Mouse (Mus musculus): Measurements from ENCODE around the gene Thsd4. TPM values are rescaled to one million over a fixed set of nuclear protein-coding genes. Genes with fewer than 3 reads are reported as not detected.

Gene Thsd4
- 24.9 and 38.7 TPM in 2 replicates for polyA plus RNA-seq (2014; fragmentation: Nextera tagmentation; extraction: Ambion mirVana)

DNA sequence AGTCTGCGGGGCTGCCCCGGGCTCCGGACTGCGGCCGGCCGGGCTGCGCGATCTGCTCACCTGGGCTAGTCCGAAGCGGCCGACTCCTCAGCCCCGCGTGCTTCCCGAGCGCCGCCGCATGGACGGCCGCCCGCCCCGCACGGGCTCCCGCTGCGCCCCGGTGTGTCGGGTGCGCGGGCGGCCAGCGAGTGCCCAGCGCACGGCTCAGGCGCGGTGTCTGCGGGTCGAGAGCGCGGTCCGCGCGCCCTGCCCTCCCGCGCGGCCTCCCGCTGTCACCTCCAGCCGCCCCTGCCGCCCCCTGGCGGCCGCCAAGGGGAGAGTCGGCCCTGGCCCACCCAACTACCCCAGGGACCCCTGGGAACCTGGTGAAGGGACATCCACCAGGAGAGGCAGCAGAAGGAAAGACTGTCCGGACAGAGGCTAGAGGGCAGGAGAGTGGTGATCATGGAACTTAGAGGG lies at the start of gene Thsd4:
Thsd4 (minus strand) TSS at position 241 of the 459 bp plus-strand sequence.
- H3K4me2 ChIP-seq (replicated peaks; ENCODE audit: low read depth, low read length), result peak within 1 kb of the TSS; percentile 92
- WGBS, result under 1% methylated on average over 44 of the region's 51 CpGs

DNA sequence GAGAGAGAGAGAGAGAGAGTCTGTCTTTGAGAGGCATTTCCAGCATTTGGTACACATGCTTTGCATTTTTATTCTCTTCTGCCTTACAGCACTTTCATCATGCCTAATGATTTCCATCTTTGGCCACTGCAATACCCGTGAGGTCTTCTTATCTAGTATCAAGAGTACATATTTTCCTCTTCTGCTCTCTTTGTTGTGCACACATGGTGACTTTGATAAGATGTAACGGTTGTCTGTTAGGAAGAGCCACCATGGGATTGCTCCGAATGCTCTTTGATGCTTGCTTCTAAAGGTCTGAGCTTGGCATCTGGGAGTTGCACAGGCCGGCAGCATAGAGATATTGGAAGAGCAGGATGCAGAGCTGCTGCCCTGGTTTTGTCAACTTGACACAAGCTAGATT lies 49.2 kb upstream of the Thsd4 start:
- WGBS, result 90% methylated on average over 4 of the region's 4 CpGs
- H3K27me3 ChIP-seq (ENCODE audit: control insufficient read depth, insufficient read depth, low read length), result no peaks in the 10 kb centered on the region
- H3K36me3 ChIP-seq (ENCODE audit: control insufficient read depth, insufficient read depth, low read length), result no peaks in the 10 kb centered on the region
- no peaks in the 10 kb centered on the region for H3K4me1 ChIP-seq (ENCODE audit: control insufficient read depth, insufficient read depth, low read length)
- H3K27ac ChIP-seq (ENCODE audit: low read depth, low read length), result no peak overlapping the region
- ATAC-seq (ENCODE audit: low FRiP score, low TSS enrichment), result no peak
- H3K4me3 ChIP-seq (ENCODE audit: low read length), result no peak overlapping the region
- no peak overlapping the region for H3K4me2 ChIP-seq (replicated peaks; ENCODE audit: low read depth, low read length)
- no peak overlapping the region for H3K9ac ChIP-seq (ENCODE audit: low read depth, low read length)
- peaks cover 3% of the 10 kb centered on the region; the same call in 1 of the 2 replicates for H3K9me3 ChIP-seq (ENCODE audit: control insufficient read depth, low read length)

More for the DNA sequence above, at the start of gene Thsd4:
- Histone ChIP-seq H3K27ac (ENCODE audit: low read depth, low read length) (peak within 1 kb of the TSS; percentile 42; the same call in 1 of the 2 replicates), H3K36me3 (ENCODE audit: control insufficient read depth, insufficient read depth, low read length) (no peaks in the 10 kb centered on the region), H3K4me1 (ENCODE audit: control insufficient read depth, insufficient read depth, low read length) (peaks cover 47% of the 10 kb centered on the region), H3K9me3 (ENCODE audit: control insufficient read depth, low read length) (no peaks in the 10 kb centered on the region), H3K27me3 (ENCODE audit: control insufficient read depth, insufficient read depth, low read length) (no peaks in the 10 kb centered on the region), H3K9ac (ENCODE audit: low read depth, low read length) (peak within 1 kb of the TSS; percentile 86), H3K4me3 (ENCODE audit: low read length) (peak within 1 kb of the TSS; percentile 75)
- ATAC-seq (ENCODE audit: low FRiP score, low TSS enrichment), result peak; percentile 59

DNA sequence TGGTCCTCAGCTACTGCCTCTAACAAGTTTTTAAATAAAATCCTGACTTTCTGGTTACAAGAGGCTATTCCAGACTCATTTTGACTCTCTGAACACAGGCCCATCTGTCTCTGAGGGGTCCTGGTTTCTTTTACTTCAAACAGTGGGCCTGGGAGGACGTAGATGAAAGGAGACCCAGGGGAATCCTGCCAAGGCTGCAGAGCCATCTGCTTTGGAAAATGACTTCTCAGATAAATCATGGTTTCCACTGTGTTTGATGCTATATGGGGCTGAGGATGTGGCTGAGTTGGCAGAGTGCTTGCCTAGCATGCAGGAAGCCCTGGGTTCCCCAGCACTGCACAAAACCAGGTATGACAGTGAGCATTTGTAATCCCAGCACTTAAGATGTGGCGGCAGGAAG lies 47.5 kb upstream of the Thsd4 start:
- ATAC-seq (ENCODE audit: low FRiP score, low TSS enrichment), result no peak
- no peaks in the 10 kb centered on the region for H3K36me3 ChIP-seq (ENCODE audit: control insufficient read depth, insufficient read depth, low read length)
- no peaks in the 10 kb centered on the region for H3K27me3 ChIP-seq (ENCODE audit: control insufficient read depth, insufficient read depth, low read length)
- no peak overlapping the region for H3K4me2 ChIP-seq (replicated peaks; ENCODE audit: low read depth, low read length)
- H3K4me1 ChIP-seq (ENCODE audit: control insufficient read depth, insufficient read depth, low read length), result no peaks in the 10 kb centered on the region
- no peak overlapping the region for H3K27ac ChIP-seq (ENCODE audit: low read depth, low read length)
- no peak overlapping the region for H3K9ac ChIP-seq (ENCODE audit: low read depth, low read length)
- 81% methylated on average over 2 of the region's 2 CpGs for WGBS
- H3K9me3 ChIP-seq (ENCODE audit: control insufficient read depth, low read length), result peaks cover 3% of the 10 kb centered on the region; the same call in 1 of the 2 replicates
- no peak overlapping the region for H3K4me3 ChIP-seq (ENCODE audit: low read length)

DNA sequence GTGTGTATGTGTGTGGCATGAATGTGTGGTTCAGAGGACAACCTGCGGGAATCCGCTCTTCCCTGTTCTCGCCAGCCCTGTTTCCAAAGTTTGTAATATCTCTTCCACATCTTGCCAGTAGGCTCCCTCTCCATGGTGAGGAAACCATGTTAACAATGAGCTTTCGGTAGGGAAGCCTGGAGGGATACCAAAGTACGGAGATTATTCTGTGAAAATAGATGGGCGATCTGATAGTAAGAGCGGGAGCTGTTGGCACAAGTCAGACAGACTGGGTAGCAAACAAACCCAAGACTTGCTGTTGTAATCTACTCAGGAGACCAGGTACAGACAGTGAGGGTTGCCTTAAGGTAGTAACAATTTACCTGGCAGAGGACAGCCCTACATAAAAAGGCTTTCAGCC lies 42.0 kb upstream of the Thsd4 start:
- no peaks in the 10 kb centered on the region for H3K36me3 ChIP-seq (ENCODE audit: control insufficient read depth, insufficient read depth, low read length)
- no peaks in the 10 kb centered on the region for H3K27me3 ChIP-seq (ENCODE audit: control insufficient read depth, insufficient read depth, low read length)
- WGBS, result 77% methylated on average over 7 of the region's 7 CpGs
- H3K9me3 ChIP-seq (ENCODE audit: control insufficient read depth, low read length), result no peaks in the 10 kb centered on the region
- peaks cover 34% of the 10 kb centered on the region for H3K4me1 ChIP-seq (ENCODE audit: control insufficient read depth, insufficient read depth, low read length)
- peak overlapping the region; percentile 51; the same call in 1 of the 2 replicates for H3K4me2 ChIP-seq (replicated peaks; ENCODE audit: low read depth, low read length)
- H3K9ac ChIP-seq (ENCODE audit: low read depth, low read length), result no peak overlapping the region
- peak overlapping the region; percentile 81 for H3K27ac ChIP-seq (ENCODE audit: low read depth, low read length)
- ATAC-seq (ENCODE audit: low FRiP score, low TSS enrichment), result no peak
- no peak overlapping the region for H3K4me3 ChIP-seq (ENCODE audit: low read length)

DNA sequence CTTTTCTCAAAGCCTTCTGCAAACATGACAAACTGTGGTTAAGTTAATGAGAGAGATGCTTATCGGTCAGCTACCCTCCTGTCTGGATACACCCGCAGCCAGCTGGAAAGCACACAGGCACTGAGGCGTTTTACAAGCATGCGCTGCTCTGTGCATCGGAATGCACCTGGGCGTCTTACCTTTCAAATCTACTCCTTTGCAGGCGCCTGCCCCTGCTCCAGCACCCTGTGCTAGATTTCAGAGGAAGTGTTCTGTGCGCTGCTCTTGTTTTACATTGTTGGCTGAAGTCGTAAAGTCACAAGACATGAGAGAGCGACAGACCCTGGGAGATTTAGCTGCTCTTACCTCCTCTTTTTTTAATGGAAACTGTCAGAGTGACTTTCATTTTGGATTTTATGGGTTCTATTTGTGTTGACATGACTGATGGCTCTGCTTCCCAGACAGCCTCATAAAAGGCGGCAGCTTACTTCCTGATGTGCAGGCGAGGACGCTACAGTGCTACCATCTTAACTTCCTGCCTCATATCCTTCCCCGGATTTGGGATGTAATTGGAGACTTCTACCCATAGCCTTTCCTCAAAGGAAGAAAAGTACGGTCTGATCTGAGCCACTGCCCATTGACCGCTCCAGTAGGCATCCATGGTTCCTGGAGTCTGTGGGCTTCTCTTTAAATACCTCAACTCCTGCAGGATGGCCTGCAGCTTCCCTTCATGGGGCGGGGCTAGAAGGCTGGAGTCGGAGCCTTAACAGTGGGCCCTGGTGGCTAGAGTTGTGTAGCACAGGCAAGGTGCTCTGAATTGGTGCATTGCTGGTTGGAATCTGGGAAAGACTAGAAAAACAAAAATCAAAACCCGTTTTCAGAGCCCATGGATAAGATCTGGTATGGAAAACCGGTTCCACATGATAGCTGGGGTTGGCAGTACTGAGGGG lies 40.9 kb upstream of the Thsd4 start:
- no peaks in the 10 kb centered on the region for H3K9me3 ChIP-seq (ENCODE audit: control insufficient read depth, low read length)
- WGBS, result 5% methylated on average over 20 of the region's 20 CpGs
- peaks cover 34% of the 10 kb centered on the region for H3K4me1 ChIP-seq (ENCODE audit: control insufficient read depth, insufficient read depth, low read length)
- H3K36me3 ChIP-seq (ENCODE audit: control insufficient read depth, insufficient read depth, low read length), result no peaks in the 10 kb centered on the region
- H3K4me2 ChIP-seq (replicated peaks; ENCODE audit: low read depth, low read length), result peak overlapping the region; percentile 51
- peak overlapping the region; percentile 23; the same call in 1 of the 2 replicates for H3K9ac ChIP-seq (ENCODE audit: low read depth, low read length)
- H3K27me3 ChIP-seq (ENCODE audit: control insufficient read depth, insufficient read depth, low read length), result no peaks in the 10 kb centered on the region
- peak; percentile 89 for ATAC-seq (ENCODE audit: low FRiP score, low TSS enrichment)
- peak overlapping the region; percentile 28 for H3K4me3 ChIP-seq (ENCODE audit: low read length)
- H3K27ac ChIP-seq (ENCODE audit: low read depth, low read length), result peak overlapping the region; percentile 81

DNA sequence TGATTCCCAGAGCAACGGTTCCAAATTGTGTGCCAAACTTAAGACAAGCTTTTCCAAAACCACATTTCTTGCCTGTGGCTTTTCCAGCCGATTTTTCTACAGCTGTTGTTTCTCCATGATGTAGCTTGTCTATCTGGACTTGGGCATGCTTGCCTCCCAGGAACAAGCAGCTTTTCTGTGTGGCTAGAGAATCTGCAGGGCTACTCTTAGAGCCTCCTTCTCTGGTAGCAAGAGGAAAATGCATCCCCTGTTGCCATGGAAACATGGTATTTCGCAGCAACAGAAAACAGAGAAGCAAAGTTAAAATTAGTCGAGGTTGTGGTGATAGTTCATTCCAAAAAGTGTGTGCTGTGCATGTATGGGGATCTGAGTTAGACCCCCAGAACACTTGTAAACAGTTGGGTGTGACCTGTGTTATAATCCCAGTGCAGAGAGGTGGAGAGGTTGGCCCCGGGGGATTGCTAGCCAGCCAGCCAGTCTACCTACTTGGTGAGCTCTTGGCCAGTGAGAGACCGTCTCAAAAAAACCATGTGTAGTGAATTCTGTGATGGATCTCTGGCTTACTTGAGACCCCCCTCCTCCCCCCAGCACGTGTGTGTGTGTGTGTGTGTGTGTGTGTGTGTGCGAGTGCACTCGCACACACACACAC lies 39.9 kb upstream of the Thsd4 start:
- H3K4me3 ChIP-seq (ENCODE audit: low read length), result peak overlapping the region; percentile 28; the same call in 1 of the 2 replicates
- H3K9ac ChIP-seq (ENCODE audit: low read depth, low read length), result peak overlapping the region; percentile 23; the same call in 1 of the 2 replicates
- H3K27ac ChIP-seq (ENCODE audit: low read depth, low read length), result peak overlapping the region; percentile 81
- H3K27me3 ChIP-seq (ENCODE audit: control insufficient read depth, insufficient read depth, low read length), result no peaks in the 10 kb centered on the region
- ATAC-seq (ENCODE audit: low FRiP score, low TSS enrichment), result 0 out of 2 replicates have a peak, but pooled peaks have one; percentile 2
- peaks cover 34% of the 10 kb centered on the region for H3K4me1 ChIP-seq (ENCODE audit: control insufficient read depth, insufficient read depth, low read length)
- H3K4me2 ChIP-seq (replicated peaks; ENCODE audit: low read depth, low read length), result peak overlapping the region; percentile 51
- H3K36me3 ChIP-seq (ENCODE audit: control insufficient read depth, insufficient read depth, low read length), result no peaks in the 10 kb centered on the region
- no peaks in the 10 kb centered on the region for H3K9me3 ChIP-seq (ENCODE audit: control insufficient read depth, low read length)
- 34% methylated on average over 9 of the region's 9 CpGs for WGBS

DNA sequence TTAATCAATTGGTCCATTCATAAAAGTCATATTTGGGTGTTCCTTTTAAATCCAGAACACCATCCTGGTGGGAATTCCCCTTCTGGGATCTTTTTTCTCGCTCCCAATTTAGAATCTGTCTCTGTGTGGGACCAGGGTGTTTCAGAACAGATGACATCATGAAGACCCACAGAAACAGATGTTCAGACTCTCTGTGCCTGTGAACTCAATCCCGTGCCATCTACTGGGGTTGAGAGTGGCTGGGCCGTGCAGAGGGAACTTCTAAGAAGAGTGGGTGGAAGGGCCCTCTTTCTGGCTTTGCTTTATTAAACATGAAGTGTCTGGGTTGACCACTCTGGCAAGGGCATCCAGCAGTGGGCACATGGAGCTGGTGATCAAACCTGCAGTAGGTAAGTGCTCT lies 36.7 kb upstream of the Thsd4 start:
- H3K4me2 ChIP-seq (replicated peaks; ENCODE audit: low read depth, low read length), result no peak overlapping the region
- H3K27me3 ChIP-seq (ENCODE audit: control insufficient read depth, insufficient read depth, low read length), result no peaks in the 10 kb centered on the region
- no peak overlapping the region for H3K27ac ChIP-seq (ENCODE audit: low read depth, low read length)
- no peaks in the 10 kb centered on the region for H3K9me3 ChIP-seq (ENCODE audit: control insufficient read depth, low read length)
- no peaks in the 10 kb centered on the region for H3K36me3 ChIP-seq (ENCODE audit: control insufficient read depth, insufficient read depth, low read length)
- peaks cover 31% of the 10 kb centered on the region for H3K4me1 ChIP-seq (ENCODE audit: control insufficient read depth, insufficient read depth, low read length)
- 84% methylated on average over 3 of the region's 3 CpGs for WGBS
- ATAC-seq (ENCODE audit: low FRiP score, low TSS enrichment), result no peak
- no peak overlapping the region for H3K4me3 ChIP-seq (ENCODE audit: low read length)
- H3K9ac ChIP-seq (ENCODE audit: low read depth, low read length), result no peak overlapping the region

DNA sequence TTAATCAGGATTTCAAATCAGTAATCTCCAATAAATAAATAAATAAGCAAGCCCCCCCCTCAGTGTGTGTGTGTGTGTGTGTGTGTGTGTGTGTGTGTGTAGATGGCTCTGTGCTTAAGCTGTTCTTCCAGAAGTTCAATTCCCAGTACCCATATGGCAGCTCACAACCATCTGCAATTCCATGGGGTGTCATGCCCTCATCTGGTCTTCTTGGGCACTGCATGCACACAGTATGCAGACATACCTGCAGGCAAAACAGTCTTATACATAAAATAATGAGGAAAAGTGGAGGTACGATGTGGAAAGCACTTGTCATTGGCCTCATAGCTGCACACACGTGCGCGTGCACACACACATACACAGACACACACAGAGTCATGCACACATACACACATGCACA lies 29.4 kb upstream of the Thsd4 start:
- 97% methylated on average over 4 of the region's 4 CpGs for WGBS
- no peaks in the 10 kb centered on the region for H3K36me3 ChIP-seq (ENCODE audit: control insufficient read depth, insufficient read depth, low read length)
- no peak for ATAC-seq (ENCODE audit: low FRiP score, low TSS enrichment)
- H3K9ac ChIP-seq (ENCODE audit: low read depth, low read length), result no peak overlapping the region
- no peak overlapping the region for H3K4me2 ChIP-seq (replicated peaks; ENCODE audit: low read depth, low read length)
- H3K4me3 ChIP-seq (ENCODE audit: low read length), result no peak overlapping the region
- H3K4me1 ChIP-seq (ENCODE audit: control insufficient read depth, insufficient read depth, low read length), result no peaks in the 10 kb centered on the region
- no peaks in the 10 kb centered on the region for H3K27me3 ChIP-seq (ENCODE audit: control insufficient read depth, insufficient read depth, low read length)
- H3K27ac ChIP-seq (ENCODE audit: low read depth, low read length), result no peak overlapping the region
- H3K9me3 ChIP-seq (ENCODE audit: control insufficient read depth, low read length), result no peaks in the 10 kb centered on the region

Data from kidney, embryonic 14.5 days (tissue).